Mouse (Mus musculus): Measurements from ENCODE around the gene Zfand3. TPM values are rescaled to one million over a fixed set of nuclear protein-coding genes. Genes with fewer than 3 reads are reported as not detected.

The Zfand3 gene
- polyA plus RNA-seq, 1 experiment from 2014 or later, result 24.2 TPM

DNA sequence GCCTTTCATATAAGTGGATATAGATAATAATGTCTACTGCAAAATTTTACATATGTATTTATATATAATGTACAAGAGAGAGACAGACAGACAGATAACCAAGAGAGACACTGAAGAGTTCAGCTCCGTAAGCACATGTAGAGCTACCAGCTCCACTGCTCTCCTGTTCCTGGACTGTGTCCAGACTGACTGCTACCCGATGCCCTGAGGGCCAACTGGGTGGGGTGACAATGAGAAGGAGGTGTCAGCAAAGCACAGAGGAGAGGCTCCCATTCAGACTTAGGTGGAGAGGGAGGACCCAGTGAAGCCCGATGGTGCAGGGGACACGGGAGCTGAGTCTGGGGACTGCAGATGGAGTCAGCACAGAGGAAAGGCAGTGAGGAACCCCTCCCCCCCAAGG lies 25.5 kb upstream of the Zfand3 start:
- Histone ChIP-seq H3K36me3 (ENCODE audit: control insufficient read depth, insufficient read depth, low read length) (no peaks in the 10 kb centered on the region), H3K27me3 (replicated peaks; ENCODE audit: control insufficient read depth, insufficient read depth, low read length) (no peaks in the 10 kb centered on the region), H3K27ac (ENCODE audit: low read depth, low read length) (no peak overlapping the region), H3K4me1 (replicated peaks; ENCODE audit: control insufficient read depth, insufficient read depth, low read length) (0 out of 2 replicates have a peak, but pooled peaks cover 3% of the 10 kb centered on the region), H3K4me2 (no peak overlapping the region), H3K9me3 (ENCODE audit: control insufficient read depth, low read length) (no peaks in the 10 kb centered on the region), H3K9ac (ENCODE audit: low read depth, low read length) (no peak overlapping the region), H3K4me3 (ENCODE audit: low read depth, low read length) (no peak overlapping the region)
- DNase-seq (ENCODE audit: low spot score), result no peak
- no peak for ATAC-seq (replicated peaks; ENCODE audit: low FRiP score)
- WGBS, result 69% methylated on average over 4 of the region's 4 CpGs

GRCm38 (mm10) chr17:29979841-29980240 lies 24.7 kb upstream of the Zfand3 start:
- Histone ChIP-seq H3K36me3 (ENCODE audit: control insufficient read depth, insufficient read depth, low read length) (no peaks in the 10 kb centered on the region), H3K4me1 (replicated peaks; ENCODE audit: control insufficient read depth, insufficient read depth, low read length) (0 out of 2 replicates have a peak, but pooled peaks cover 3% of the 10 kb centered on the region), H3K4me3 (ENCODE audit: low read depth, low read length) (no peak overlapping the region), H3K27me3 (replicated peaks; ENCODE audit: control insufficient read depth, insufficient read depth, low read length) (no peaks in the 10 kb centered on the region), H3K4me2 (no peak overlapping the region), H3K9ac (ENCODE audit: low read depth, low read length) (no peak overlapping the region), H3K27ac (ENCODE audit: low read depth, low read length) (no peak overlapping the region), H3K9me3 (ENCODE audit: control insufficient read depth, low read length) (no peaks in the 10 kb centered on the region)
- no peak for DNase-seq (ENCODE audit: low spot score)
- WGBS, result 70% methylated on average over 7 of the region's 7 CpGs
- ATAC-seq (replicated peaks; ENCODE audit: low FRiP score), result no peak

DNA sequence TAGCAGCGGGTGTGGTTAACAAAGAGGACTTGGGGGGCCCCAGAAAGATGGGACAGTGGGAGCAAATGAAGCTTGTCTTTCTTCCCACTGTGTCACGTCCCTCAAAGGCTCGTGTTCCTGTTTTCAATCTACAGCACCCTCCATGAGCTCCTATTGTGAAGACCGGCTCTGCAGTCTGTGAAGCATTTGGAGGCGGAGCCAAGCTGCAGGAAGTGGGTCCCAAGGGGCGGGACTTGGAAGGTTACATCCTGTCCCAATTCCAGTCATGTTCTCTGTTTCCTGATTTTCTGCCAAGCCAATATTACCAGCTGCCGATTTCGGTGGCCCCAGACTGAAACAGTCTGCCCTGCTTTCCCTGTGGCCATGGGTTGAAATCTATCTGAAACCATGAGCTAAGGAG lies 23.0 kb upstream of the Zfand3 start:
- Histone ChIP-seq H3K9ac (ENCODE audit: low read depth, low read length) (no peak overlapping the region), H3K4me3 (ENCODE audit: low read depth, low read length) (no peak overlapping the region), H3K27ac (ENCODE audit: low read depth, low read length) (no peak overlapping the region), H3K36me3 (ENCODE audit: control insufficient read depth, insufficient read depth, low read length) (no peaks in the 10 kb centered on the region), H3K27me3 (replicated peaks; ENCODE audit: control insufficient read depth, insufficient read depth, low read length) (no peaks in the 10 kb centered on the region), H3K9me3 (ENCODE audit: control insufficient read depth, low read length) (no peaks in the 10 kb centered on the region), H3K4me2 (peak overlapping the region; percentile 22; the same call in 1 of the 2 replicates), H3K4me1 (replicated peaks; ENCODE audit: control insufficient read depth, insufficient read depth, low read length) (0 out of 2 replicates have a peak, but pooled peaks cover 3% of the 10 kb centered on the region)
- ATAC-seq (replicated peaks; ENCODE audit: low FRiP score) (no peak), DNase-seq (ENCODE audit: low spot score) (no peak)
- WGBS, result 63% methylated on average over 8 of the region's 8 CpGs

GRCm38 (mm10) chr17:29983190-29983589 lies 21.3 kb upstream of the Zfand3 start:
- ATAC-seq (replicated peaks; ENCODE audit: low FRiP score), result no peak
- WGBS, result 78% methylated on average over 5 of the region's 5 CpGs
- no peak overlapping the region for H3K9ac ChIP-seq (ENCODE audit: low read depth, low read length)

GRCm38 (mm10) chr17:29984931-29985330 lies 19.6 kb upstream of the Zfand3 start:
- H3K4me2 ChIP-seq, result no peak overlapping the region
- H3K4me3 ChIP-seq (ENCODE audit: low read depth, low read length), result no peak overlapping the region
- no peaks in the 10 kb centered on the region for H3K9me3 ChIP-seq (ENCODE audit: control insufficient read depth, low read length)
- no peak overlapping the region for H3K27ac ChIP-seq (ENCODE audit: low read depth, low read length)
- no peaks in the 10 kb centered on the region for H3K36me3 ChIP-seq (ENCODE audit: control insufficient read depth, insufficient read depth, low read length)
- WGBS, result 80% methylated on average over 7 of the region's 7 CpGs
- no peaks in the 10 kb centered on the region for H3K27me3 ChIP-seq (replicated peaks; ENCODE audit: control insufficient read depth, insufficient read depth, low read length)
- ATAC-seq (replicated peaks; ENCODE audit: low FRiP score) (no peak), DNase-seq (ENCODE audit: low spot score) (no peak)
- no peak overlapping the region for H3K9ac ChIP-seq (ENCODE audit: low read depth, low read length)
- 0 out of 2 replicates have a peak, but pooled peaks cover under 1% of the 10 kb centered on the region for H3K4me1 ChIP-seq (replicated peaks; ENCODE audit: control insufficient read depth, insufficient read depth, low read length)

More at GRCm38 (mm10) chr17:29983190-29983589, 21.3 kb upstream of the Zfand3 start:
- Histone ChIP-seq H3K27ac (ENCODE audit: low read depth, low read length) (no peak overlapping the region), H3K4me2 (no peak overlapping the region), H3K27me3 (replicated peaks; ENCODE audit: control insufficient read depth, insufficient read depth, low read length) (no peaks in the 10 kb centered on the region), H3K9me3 (ENCODE audit: control insufficient read depth, low read length) (no peaks in the 10 kb centered on the region), H3K4me1 (replicated peaks; ENCODE audit: control insufficient read depth, insufficient read depth, low read length) (0 out of 2 replicates have a peak, but pooled peaks cover 3% of the 10 kb centered on the region), H3K4me3 (ENCODE audit: low read depth, low read length) (no peak overlapping the region), H3K36me3 (ENCODE audit: control insufficient read depth, insufficient read depth, low read length) (no peaks in the 10 kb centered on the region)
- no peak for DNase-seq (ENCODE audit: low spot score)

DNA sequence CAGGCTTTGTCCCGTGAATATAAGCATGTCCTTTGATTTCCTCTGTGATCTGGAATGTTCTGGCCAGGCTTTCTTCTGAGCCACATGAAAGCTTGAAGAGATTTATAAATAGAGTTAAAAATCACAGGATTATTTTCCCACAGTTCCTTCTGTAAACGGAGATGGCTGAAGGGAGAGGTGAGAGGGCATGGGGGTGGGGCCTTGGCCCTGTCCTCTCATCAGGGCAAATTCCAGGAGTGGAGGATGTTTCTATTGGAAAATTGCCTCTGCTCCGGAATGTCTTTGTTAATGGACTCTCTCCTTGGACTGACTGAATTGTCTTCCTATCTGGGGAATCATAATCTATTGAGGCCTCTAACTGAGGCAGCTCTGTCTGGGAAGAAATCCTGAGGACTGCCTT lies 19.0 kb upstream of the Zfand3 start:
- 37% methylated on average over 3 of the region's 3 CpGs for WGBS

GRCm38 (mm10) chr17:29988141-29988540 lies 16.4 kb upstream of the Zfand3 start:
- ATAC-seq (replicated peaks; ENCODE audit: low FRiP score), result no peak
- Histone ChIP-seq H3K27me3 (replicated peaks; ENCODE audit: control insufficient read depth, insufficient read depth, low read length) (no peaks in the 10 kb centered on the region), H3K9me3 (ENCODE audit: control insufficient read depth, low read length) (no peaks in the 10 kb centered on the region), H3K4me1 (replicated peaks; ENCODE audit: control insufficient read depth, insufficient read depth, low read length) (no peaks in the 10 kb centered on the region), H3K36me3 (ENCODE audit: control insufficient read depth, insufficient read depth, low read length) (no peaks in the 10 kb centered on the region), H3K27ac (ENCODE audit: low read depth, low read length) (no peak overlapping the region), H3K4me2 (no peak overlapping the region), H3K9ac (ENCODE audit: low read depth, low read length) (no peak overlapping the region), H3K4me3 (ENCODE audit: low read depth, low read length) (no peak overlapping the region)
- DNase-seq (ENCODE audit: low spot score), result no peak
- 20% methylated on average over 5 of the region's 5 CpGs for WGBS

More for the DNA sequence above, 19.0 kb upstream of the Zfand3 start:
- no peak overlapping the region for H3K27ac ChIP-seq (ENCODE audit: low read depth, low read length)
- H3K4me2 ChIP-seq, result no peak overlapping the region
- no peak overlapping the region for H3K4me3 ChIP-seq (ENCODE audit: low read depth, low read length)
- no peaks in the 10 kb centered on the region for H3K9me3 ChIP-seq (ENCODE audit: control insufficient read depth, low read length)
- no peak for ATAC-seq (replicated peaks; ENCODE audit: low FRiP score)
- no peaks in the 10 kb centered on the region for H3K4me1 ChIP-seq (replicated peaks; ENCODE audit: control insufficient read depth, insufficient read depth, low read length)
- H3K36me3 ChIP-seq (ENCODE audit: control insufficient read depth, insufficient read depth, low read length), result no peaks in the 10 kb centered on the region
- no peaks in the 10 kb centered on the region for H3K27me3 ChIP-seq (replicated peaks; ENCODE audit: control insufficient read depth, insufficient read depth, low read length)
- no peak overlapping the region for H3K9ac ChIP-seq (ENCODE audit: low read depth, low read length)
- no peak for DNase-seq (ENCODE audit: low spot score)

- 79% methylated on average over 5 of the region's 5 CpGs for WGBS
- H3K9me3 ChIP-seq (ENCODE audit: control insufficient read depth, low read length), result no peaks in the 10 kb centered on the region
- no peak for DNase-seq (ENCODE audit: low spot score)
- ATAC-seq (replicated peaks; ENCODE audit: low FRiP score), result no peak
- H3K27me3 ChIP-seq (replicated peaks; ENCODE audit: control insufficient read depth, insufficient read depth, low read length), result no peaks in the 10 kb centered on the region
- H3K4me2 ChIP-seq, result no peak overlapping the region
- no peak overlapping the region for H3K9ac ChIP-seq (ENCODE audit: low read depth, low read length)
- no peak overlapping the region for H3K4me3 ChIP-seq (ENCODE audit: low read depth, low read length)
- H3K27ac ChIP-seq (ENCODE audit: low read depth, low read length), result no peak overlapping the region
- H3K4me1 ChIP-seq (replicated peaks; ENCODE audit: control insufficient read depth, insufficient read depth, low read length), result no peaks in the 10 kb centered on the region
- no peaks in the 10 kb centered on the region for H3K36me3 ChIP-seq (ENCODE audit: control insufficient read depth, insufficient read depth, low read length)
Measured at GRCm38 (mm10) chr17:29989653-29990052, 14.9 kb upstream of the Zfand3 start.

- no peaks in the 10 kb centered on the region for H3K4me1 ChIP-seq (replicated peaks; ENCODE audit: control insufficient read depth, insufficient read depth, low read length)
- H3K27me3 ChIP-seq (replicated peaks; ENCODE audit: control insufficient read depth, insufficient read depth, low read length), result no peaks in the 10 kb centered on the region
- DNase-seq (ENCODE audit: low spot score) (no peak), ATAC-seq (replicated peaks; ENCODE audit: low FRiP score) (no peak)
- H3K9me3 ChIP-seq (ENCODE audit: control insufficient read depth, low read length), result no peaks in the 10 kb centered on the region
- no peak overlapping the region for H3K4me2 ChIP-seq
- no peak overlapping the region for H3K9ac ChIP-seq (ENCODE audit: low read depth, low read length)
- 85% methylated on average over 3 of the region's 3 CpGs for WGBS
- H3K27ac ChIP-seq (ENCODE audit: low read depth, low read length), result no peak overlapping the region
- no peak overlapping the region for H3K4me3 ChIP-seq (ENCODE audit: low read depth, low read length)
- H3K36me3 ChIP-seq (ENCODE audit: control insufficient read depth, insufficient read depth, low read length), result no peaks in the 10 kb centered on the region
Measured at GRCm38 (mm10) chr17:29990136-29990535, 14.4 kb upstream of the Zfand3 start.
